Mouse (Mus musculus) cortical plate, adult 2 months (tissue): ENCODE measurements around the gene Lrwd1.

Experiments
- CTCF ChIP-seq: fragments of 200-500 bp; IDR thresholded peaks from 2 replicates; pipeline ENCODE4 v1.5.1; 2011; ENCODE audit warnings: mild to moderate bottlenecking, control low read depth, low read length; ENCODE audit not compliant: insufficient read depth; ENCODE audit errors: extremely low read depth
- POLR2A ChIP-seq: fragments of 200-500 bp; IDR thresholded peaks from 2 replicates; pipeline ENCODE4 v1.6.1; 2011; ENCODE audit warnings: mild to moderate bottlenecking, low read length, control low read depth; ENCODE audit not compliant: insufficient read depth; ENCODE audit errors: extremely low read depth

DNA sequence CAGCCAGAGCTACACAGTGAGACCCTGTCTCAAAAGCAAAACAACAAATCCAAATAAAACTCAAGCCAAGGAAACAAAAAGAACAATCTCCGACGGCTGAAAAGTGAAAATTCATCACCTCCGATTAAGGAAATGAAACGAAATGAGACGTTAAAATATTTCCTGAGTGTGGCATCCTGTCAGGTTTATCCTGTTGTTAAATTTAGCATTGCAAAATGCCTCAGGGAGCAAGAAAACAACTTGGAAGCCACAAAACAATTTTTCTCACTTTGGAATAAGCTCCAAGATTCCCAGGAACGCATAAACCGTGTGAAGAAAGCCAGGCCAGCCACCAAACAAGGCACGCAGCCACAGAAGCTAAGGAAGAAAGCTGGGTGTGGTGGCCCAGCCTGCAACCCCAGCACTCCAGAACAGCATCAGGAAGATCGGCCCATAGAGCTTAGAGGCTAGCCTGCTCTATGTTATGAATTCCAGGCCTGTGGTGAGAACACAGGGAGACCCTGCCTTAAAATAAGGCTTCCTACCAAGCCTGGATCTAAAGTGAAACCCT is 58.8 kb downstream of the Lrwd1 start:
- no peak for TF ChIP-seq CTCF
- TF ChIP-seq POLR2A = no peak
